Mouse (Mus musculus): ENCODE measurements around the gene Srsf9. TPM values are rescaled to one million over a fixed set of nuclear protein-coding genes. Genes with fewer than 3 reads are reported as not detected.

Srsf9 gene
- polyA plus RNA-seq, 1 experiment from 2014 or later, result 129 TPM

GRCm38 (mm10) chr5:115359851-115360372 is 32.9 kb downstream of the Srsf9 start:
- ATAC-seq (ENCODE audit: low FRiP score, low TSS enrichment), result no peak
- no peak for DNase-seq (ENCODE audit: low spot score)
- 69% methylated on average over 5 of the region's 5 CpGs for WGBS

GRCm38 (mm10) chr5:115362216-115362615 is 35.2 kb downstream of the Srsf9 start:
- ATAC-seq (ENCODE audit: low FRiP score, low TSS enrichment), result no peak
- DNase-seq (ENCODE audit: low spot score), result no peak
- Histone ChIP-seq H3K9ac (ENCODE audit: low read length) (no peak overlapping the region), H3K27me3 (ENCODE audit: control insufficient read depth, insufficient read depth, low read length) (no peaks in the 10 kb centered on the region), H3K4me1 (replicated peaks; ENCODE audit: control insufficient read depth, insufficient read depth) (no peaks in the 10 kb centered on the region), H3K4me2 (replicated peaks; ENCODE audit: low read depth) (no peak overlapping the region), H3K9me3 (ENCODE audit: control insufficient read depth, low read length) (no peaks in the 10 kb centered on the region), H3K27ac (replicated peaks) (no peak overlapping the region), H3K36me3 (ENCODE audit: control insufficient read depth, insufficient read depth, low read length) (no peaks in the 10 kb centered on the region), H3K4me3 (ENCODE audit: low read depth, low read length) (no peak overlapping the region)
- WGBS, result 41% methylated on average over 6 of the region's 7 CpGs
- TF ChIP-seq CTCF (IDR thresholded peaks at IDR 0.05; ENCODE audit: low read depth) (no peak), EP300 (optimal IDR thresholded peaks at IDR 0.05) (no peak)

More at GRCm38 (mm10) chr5:115359851-115360372, 32.9 kb downstream of the Srsf9 start:
- no peaks in the 10 kb centered on the region for H3K4me1 ChIP-seq (replicated peaks; ENCODE audit: control insufficient read depth, insufficient read depth)
- H3K4me2 ChIP-seq (replicated peaks; ENCODE audit: low read depth), result no peak overlapping the region
- H3K27ac ChIP-seq (replicated peaks), result no peak overlapping the region
- TF ChIP-seq CTCF (IDR thresholded peaks at IDR 0.05; ENCODE audit: low read depth) (no peak), EP300 (optimal IDR thresholded peaks at IDR 0.05) (no peak)
- no peak overlapping the region for H3K9ac ChIP-seq (ENCODE audit: low read length)
- no peaks in the 10 kb centered on the region for H3K9me3 ChIP-seq (ENCODE audit: control insufficient read depth, low read length)
- no peaks in the 10 kb centered on the region for H3K27me3 ChIP-seq (ENCODE audit: control insufficient read depth, insufficient read depth, low read length)
- H3K4me3 ChIP-seq (ENCODE audit: low read depth, low read length), result no peak overlapping the region
- no peaks in the 10 kb centered on the region for H3K36me3 ChIP-seq (ENCODE audit: control insufficient read depth, insufficient read depth, low read length)

GRCm38 (mm10) chr5:115362819-115363714 is 36.1 kb downstream of the Srsf9 start:
- Histone ChIP-seq H3K9ac (ENCODE audit: low read length) (no peak overlapping the region), H3K4me3 (ENCODE audit: low read depth, low read length) (no peak overlapping the region), H3K9me3 (ENCODE audit: control insufficient read depth, low read length) (no peaks in the 10 kb centered on the region), H3K4me1 (replicated peaks; ENCODE audit: control insufficient read depth, insufficient read depth) (no peaks in the 10 kb centered on the region), H3K27ac (replicated peaks) (no peak overlapping the region), H3K27me3 (ENCODE audit: control insufficient read depth, insufficient read depth, low read length) (no peaks in the 10 kb centered on the region), H3K36me3 (ENCODE audit: control insufficient read depth, insufficient read depth, low read length) (no peaks in the 10 kb centered on the region), H3K4me2 (replicated peaks; ENCODE audit: low read depth) (no peak overlapping the region)
- WGBS, result 18% methylated on average over 19 of the region's 19 CpGs
- no peak for ATAC-seq (ENCODE audit: low FRiP score, low TSS enrichment)
- TF ChIP-seq EP300 (optimal IDR thresholded peaks at IDR 0.05) (no peak), CTCF (IDR thresholded peaks at IDR 0.05; ENCODE audit: low read depth) (no peak)
- no peak for DNase-seq (ENCODE audit: low spot score)

- 68% methylated on average over 4 of the region's 4 CpGs for WGBS
- H3K27ac ChIP-seq (replicated peaks), result no peak overlapping the region
- DNase-seq (ENCODE audit: low spot score) (no peak), ATAC-seq (ENCODE audit: low FRiP score, low TSS enrichment) (no peak)
- H3K27me3 ChIP-seq (ENCODE audit: control insufficient read depth, insufficient read depth, low read length), result no peaks in the 10 kb centered on the region
- TF ChIP-seq CTCF (IDR thresholded peaks at IDR 0.05; ENCODE audit: low read depth), result no peak
- no peak for TF ChIP-seq EP300 (optimal IDR thresholded peaks at IDR 0.05)
- no peak overlapping the region for H3K9ac ChIP-seq (ENCODE audit: low read length)
- no peaks in the 10 kb centered on the region for H3K36me3 ChIP-seq (ENCODE audit: control insufficient read depth, insufficient read depth, low read length)
- H3K9me3 ChIP-seq (ENCODE audit: control insufficient read depth, low read length), result no peaks in the 10 kb centered on the region
- H3K4me1 ChIP-seq (replicated peaks; ENCODE audit: control insufficient read depth, insufficient read depth), result no peaks in the 10 kb centered on the region
- no peak overlapping the region for H3K4me2 ChIP-seq (replicated peaks; ENCODE audit: low read depth)
- H3K4me3 ChIP-seq (ENCODE audit: low read depth, low read length), result no peak overlapping the region
These were observed 37.8 kb downstream of the Srsf9 start for GRCm38 (mm10) chr5:115364782-115365181.

GRCm38 (mm10) chr5:115371736-115372135 is 44.8 kb downstream of the Srsf9 start:
- Histone ChIP-seq H3K4me1 (replicated peaks; ENCODE audit: control insufficient read depth, insufficient read depth) (no peaks in the 10 kb centered on the region), H3K27me3 (ENCODE audit: control insufficient read depth, insufficient read depth, low read length) (no peaks in the 10 kb centered on the region), H3K4me3 (ENCODE audit: low read depth, low read length) (no peak overlapping the region), H3K9me3 (ENCODE audit: control insufficient read depth, low read length) (no peaks in the 10 kb centered on the region), H3K36me3 (ENCODE audit: control insufficient read depth, insufficient read depth, low read length) (no peaks in the 10 kb centered on the region), H3K27ac (replicated peaks) (no peak overlapping the region), H3K9ac (ENCODE audit: low read length) (no peak overlapping the region), H3K4me2 (replicated peaks; ENCODE audit: low read depth) (no peak overlapping the region)
- ATAC-seq (ENCODE audit: low FRiP score, low TSS enrichment), result peak; percentile 54; the same call in 1 of the 2 replicates
- 50% methylated on average over 9 of the region's 9 CpGs for WGBS
- TF ChIP-seq CTCF (IDR thresholded peaks at IDR 0.05; ENCODE audit: low read depth), result no peak
- no peak for TF ChIP-seq EP300 (optimal IDR thresholded peaks at IDR 0.05)
- no peak for DNase-seq (ENCODE audit: low spot score)

Measured in stomach, postnatal 0 days (tissue).